Mouse (Mus musculus): ENCODE data around the gene Mybpc3. TPM values are rescaled to one million over a fixed set of nuclear protein-coding genes. Genes with fewer than 3 reads are reported as not detected.
A peak's percentile ranks its signal among the peaks of the same experiment; 100 is the strongest.

The Mybpc3 gene
- polyA plus RNA-seq (2014; fragmentation: Nextera tagmentation; extraction: Ambion mirVana): 1.2 and 5.0 TPM in 2 replicates

DNA sequence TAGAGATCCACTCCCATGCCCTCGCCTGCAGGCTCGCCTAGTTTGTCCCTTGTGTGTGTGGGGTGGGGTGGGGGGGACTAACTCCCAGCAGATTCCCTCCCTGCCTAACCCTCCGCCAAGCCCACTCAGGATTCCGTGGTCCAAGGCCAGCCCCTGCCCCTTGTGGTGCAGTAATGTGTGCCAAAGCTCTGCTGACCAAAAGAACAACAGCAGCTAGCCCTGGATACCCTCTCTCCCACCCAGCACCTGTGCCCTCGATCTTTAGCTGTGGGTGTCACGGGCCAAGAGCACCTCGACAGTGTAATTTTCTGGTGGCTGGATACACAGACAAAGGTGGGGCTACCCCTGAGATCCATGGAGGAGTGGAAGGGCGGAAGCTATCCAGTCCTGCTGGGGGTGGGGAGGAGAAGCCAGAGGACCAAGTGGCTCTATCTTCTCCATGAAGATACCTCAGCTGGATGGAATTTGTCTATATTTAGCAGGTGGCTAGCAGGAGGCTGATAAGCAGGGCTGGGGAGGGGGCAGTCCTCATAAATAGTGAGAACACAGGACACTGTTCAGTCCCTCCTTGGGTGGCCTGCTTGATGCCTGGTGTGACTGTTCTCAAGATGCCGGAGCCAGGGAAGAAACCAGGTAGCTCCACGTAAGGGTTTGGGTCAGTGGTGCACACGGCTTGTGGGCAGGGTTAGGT lies at the start of gene Mybpc3:
Gene Mybpc3 (plus strand): TSS at position 560 of the 691 bp plus-strand sequence.
- WGBS: 74% methylated on average over 11 of the region's 11 CpGs
- Histone ChIP-seq H3K9me3 (ENCODE audit: control insufficient read depth, low read length) (no peaks in the 10 kb centered on the region), H3K4me2 (no peak within 1 kb of the TSS), H3K4me1 (replicated peaks; ENCODE audit: control insufficient read depth, insufficient read depth, low read length) (peaks cover 19% of the 10 kb centered on the region), H3K4me3 (ENCODE audit: low read depth, low read length) (no peak within 1 kb of the TSS), H3K9ac (ENCODE audit: low read depth, low read length) (no peak within 1 kb of the TSS), H3K27ac (ENCODE audit: low read depth, low read length) (no peak within 1 kb of the TSS), H3K36me3 (ENCODE audit: control insufficient read depth, insufficient read depth, low read length) (no peaks in the 10 kb centered on the region), H3K27me3 (replicated peaks; ENCODE audit: control insufficient read depth, insufficient read depth, low read length) (no peaks in the 10 kb centered on the region)
- ATAC-seq (replicated peaks; ENCODE audit: low FRiP score) (no peak), DNase-seq (ENCODE audit: low spot score) (no peak)

DNA sequence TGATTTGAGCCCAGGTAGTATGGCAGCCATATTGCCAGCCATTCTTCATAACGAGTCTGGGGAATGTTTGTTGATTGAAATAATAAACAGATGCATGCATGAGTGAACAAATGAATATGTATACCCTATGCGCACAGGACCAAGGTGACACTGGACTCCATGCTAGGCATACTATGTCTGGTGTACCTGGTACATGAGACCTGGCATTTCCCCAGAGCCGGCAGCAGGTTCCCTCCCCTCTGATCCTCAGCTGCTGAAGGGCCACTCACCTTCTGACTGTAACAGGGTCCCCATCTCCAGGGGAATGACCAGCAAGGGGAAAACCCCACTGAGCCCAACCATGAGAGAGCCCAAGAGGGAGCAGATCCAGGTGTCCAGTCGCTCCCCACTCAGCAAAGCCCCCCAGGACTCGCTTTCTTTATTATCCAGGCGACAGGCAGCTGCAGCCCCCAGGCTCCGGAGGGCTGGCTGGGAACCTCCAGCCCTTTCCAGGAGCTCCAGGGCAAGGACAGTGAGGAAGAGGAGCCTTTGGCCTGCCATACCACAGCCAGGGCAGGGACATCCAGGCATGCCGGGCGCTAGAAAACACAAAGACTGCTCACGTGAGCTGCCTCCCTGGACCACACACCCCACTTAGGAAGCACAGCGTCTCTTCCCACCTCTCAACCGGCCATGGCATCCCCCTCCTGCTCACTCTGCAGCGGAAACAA lies 49.6 kb upstream of the Mybpc3 start:
- H3K4me1 ChIP-seq (replicated peaks; ENCODE audit: control insufficient read depth, insufficient read depth, low read length): peaks cover 14% of the 10 kb centered on the region
- H3K27ac ChIP-seq (ENCODE audit: low read depth, low read length): no peak overlapping the region
- DNase-seq (ENCODE audit: low spot score): no peak
- no peaks in the 10 kb centered on the region for H3K9me3 ChIP-seq (ENCODE audit: control insufficient read depth, low read length)
- no peak overlapping the region for H3K9ac ChIP-seq (ENCODE audit: low read depth, low read length)
- WGBS: 68% methylated on average over 13 of the region's 13 CpGs
- H3K27me3 ChIP-seq (replicated peaks; ENCODE audit: control insufficient read depth, insufficient read depth, low read length): no peaks in the 10 kb centered on the region
- no peak overlapping the region; the same call in 1 of the 2 replicates for H3K4me3 ChIP-seq (ENCODE audit: low read depth, low read length)
- peak overlapping the region; percentile 81 for H3K4me2 ChIP-seq
- H3K36me3 ChIP-seq (ENCODE audit: control insufficient read depth, insufficient read depth, low read length): peaks cover 4% of the 10 kb centered on the region
- no peak for ATAC-seq (replicated peaks; ENCODE audit: low FRiP score)

DNA sequence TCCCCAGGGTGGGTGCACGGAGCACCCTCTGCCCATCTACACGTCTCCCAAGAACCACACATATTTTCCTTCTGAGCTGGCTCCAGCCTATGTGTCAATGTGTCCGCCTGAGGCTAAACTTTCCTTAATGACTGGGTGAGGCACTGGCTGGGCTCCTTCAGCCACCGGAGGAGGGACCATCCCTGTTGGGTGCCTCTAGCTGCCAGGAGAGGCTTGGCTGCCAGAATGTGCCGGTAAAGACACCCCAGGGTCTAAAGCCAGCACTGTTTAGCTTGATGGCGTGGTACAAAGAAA lies 49.1 kb upstream of the Mybpc3 start:
- WGBS: 66% methylated on average over 6 of the region's 6 CpGs
- H3K27ac ChIP-seq (ENCODE audit: low read depth, low read length): no peak overlapping the region
- DNase-seq (ENCODE audit: low spot score): no peak

DNA sequence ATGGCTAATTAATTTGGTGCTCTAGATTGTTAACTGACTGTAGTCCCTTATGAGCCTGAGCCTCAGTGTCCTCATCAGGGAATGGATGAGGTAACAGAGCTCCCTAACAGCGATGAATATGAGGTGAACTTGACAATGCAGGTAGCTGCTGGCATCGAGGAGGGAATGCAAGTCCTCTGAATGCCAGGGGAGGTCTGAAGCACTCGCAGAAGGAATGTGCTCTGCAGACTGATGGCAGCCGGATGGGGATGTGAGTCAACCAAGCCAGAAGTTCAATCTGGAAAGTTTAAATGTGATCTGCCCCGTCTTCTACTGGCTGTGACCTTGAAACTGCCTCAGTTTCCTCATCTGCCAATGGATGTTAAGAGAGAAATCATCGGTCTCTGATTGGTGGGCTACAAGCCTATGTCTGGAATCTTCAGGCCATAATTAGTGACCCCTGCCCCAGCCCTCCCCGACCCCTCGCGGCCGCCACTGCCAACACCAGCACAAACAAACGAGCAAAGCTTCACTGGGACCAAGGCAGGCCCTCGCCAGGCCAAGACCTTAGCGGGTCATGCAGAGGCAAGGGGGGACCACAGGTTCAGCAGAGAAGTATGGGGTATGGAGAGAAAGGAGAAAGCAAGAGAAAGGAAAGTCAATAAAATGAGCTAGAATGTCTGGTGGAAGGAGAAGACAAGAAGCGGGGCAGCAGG lies 48.5 kb upstream of the Mybpc3 start:
- peaks cover 14% of the 10 kb centered on the region for H3K4me1 ChIP-seq (replicated peaks; ENCODE audit: control insufficient read depth, insufficient read depth, low read length)
- H3K4me2 ChIP-seq: peak overlapping the region; percentile 81
- DNase-seq (ENCODE audit: low spot score) (no peak), ATAC-seq (replicated peaks; ENCODE audit: low FRiP score) (peak; percentile 4; the same call in 1 of the 2 replicates)
- H3K27ac ChIP-seq (ENCODE audit: low read depth, low read length): peak overlapping the region; percentile 80; the same call in 1 of the 2 replicates
- WGBS: 10% methylated on average over 14 of the region's 14 CpGs
- no peaks in the 10 kb centered on the region for H3K9me3 ChIP-seq (ENCODE audit: control insufficient read depth, low read length)
- H3K4me3 ChIP-seq (ENCODE audit: low read depth, low read length): peak overlapping the region; percentile 60
- H3K36me3 ChIP-seq (ENCODE audit: control insufficient read depth, insufficient read depth, low read length): no peaks in the 10 kb centered on the region
- H3K27me3 ChIP-seq (replicated peaks; ENCODE audit: control insufficient read depth, insufficient read depth, low read length): no peaks in the 10 kb centered on the region
- H3K9ac ChIP-seq (ENCODE audit: low read depth, low read length): peak overlapping the region; percentile 79

More for the DNA sequence above, 49.1 kb upstream of the Mybpc3 start:
- no peaks in the 10 kb centered on the region for H3K27me3 ChIP-seq (replicated peaks; ENCODE audit: control insufficient read depth, insufficient read depth, low read length)
- no peak for ATAC-seq (replicated peaks; ENCODE audit: low FRiP score)
- H3K36me3 ChIP-seq (ENCODE audit: control insufficient read depth, insufficient read depth, low read length): peaks cover 4% of the 10 kb centered on the region; the same call in 1 of the 2 replicates
- H3K4me2 ChIP-seq: peak overlapping the region; percentile 81
- H3K9me3 ChIP-seq (ENCODE audit: control insufficient read depth, low read length): no peaks in the 10 kb centered on the region
- no peak overlapping the region for H3K9ac ChIP-seq (ENCODE audit: low read depth, low read length)
- H3K4me1 ChIP-seq (replicated peaks; ENCODE audit: control insufficient read depth, insufficient read depth, low read length): peaks cover 14% of the 10 kb centered on the region
- peak overlapping the region; percentile 60; the same call in 1 of the 2 replicates for H3K4me3 ChIP-seq (ENCODE audit: low read depth, low read length)

DNA sequence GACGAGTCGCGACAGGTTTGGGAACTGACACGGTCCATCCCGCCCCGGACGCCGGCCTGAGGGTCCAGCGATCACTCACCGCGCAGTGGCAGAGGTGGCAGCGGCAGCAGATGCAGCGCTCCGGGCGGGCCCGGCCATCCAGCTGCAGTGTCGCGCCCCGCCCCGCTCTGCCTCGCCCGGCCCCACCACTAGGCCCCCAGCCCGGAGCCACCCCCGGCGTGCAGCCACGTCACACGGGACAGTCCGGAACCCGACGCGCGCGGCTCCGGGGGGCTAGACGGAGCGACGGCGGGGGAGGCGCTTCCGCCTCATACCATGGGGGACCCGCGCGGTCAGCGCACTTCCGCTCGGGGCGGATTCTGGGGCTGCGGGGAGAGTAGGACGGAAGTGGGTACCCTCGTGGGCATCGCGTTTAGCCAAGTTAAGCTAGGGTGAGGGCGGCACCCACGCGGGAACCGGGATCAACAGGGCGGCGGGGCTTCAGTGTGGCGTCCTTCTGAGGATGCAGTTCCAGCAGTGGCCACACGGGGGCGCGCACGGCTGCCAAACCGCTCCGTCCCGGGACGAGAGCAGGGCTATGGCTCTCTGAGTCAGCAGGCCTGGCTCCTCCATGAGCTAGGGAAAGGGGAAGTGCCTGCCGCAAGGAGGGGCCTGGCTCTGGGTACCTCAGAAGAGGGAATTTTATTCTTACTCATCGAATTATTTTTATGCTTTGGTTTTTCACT lies 47.7 kb upstream of the Mybpc3 start, which contains the start of gene Slc39a13:
Gene Slc39a13 (minus strand): TSS at position 342 of the 725 bp plus-strand sequence.
- no peaks in the 10 kb centered on the region for H3K9me3 ChIP-seq (ENCODE audit: control insufficient read depth, low read length)
- peak within 1 kb of the TSS; percentile 79 for H3K9ac ChIP-seq (ENCODE audit: low read depth, low read length)
- no peaks in the 10 kb centered on the region for H3K27me3 ChIP-seq (replicated peaks; ENCODE audit: control insufficient read depth, insufficient read depth, low read length)
- H3K4me3 ChIP-seq (ENCODE audit: low read depth, low read length): peak within 1 kb of the TSS; percentile 60
- peak within 1 kb of the TSS; percentile 80 for H3K27ac ChIP-seq (ENCODE audit: low read depth, low read length)
- no peaks in the 10 kb centered on the region for H3K36me3 ChIP-seq (ENCODE audit: control insufficient read depth, insufficient read depth, low read length)
- peak; percentile 96 for ATAC-seq (replicated peaks; ENCODE audit: low FRiP score)
- peak; percentile 99 for DNase-seq (ENCODE audit: low spot score)
- H3K4me2 ChIP-seq: peak within 1 kb of the TSS; percentile 81
- H3K4me1 ChIP-seq (replicated peaks; ENCODE audit: control insufficient read depth, insufficient read depth, low read length): peaks cover 14% of the 10 kb centered on the region
- under 1% methylated on average over 67 of the region's 69 CpGs for WGBS

DNA sequence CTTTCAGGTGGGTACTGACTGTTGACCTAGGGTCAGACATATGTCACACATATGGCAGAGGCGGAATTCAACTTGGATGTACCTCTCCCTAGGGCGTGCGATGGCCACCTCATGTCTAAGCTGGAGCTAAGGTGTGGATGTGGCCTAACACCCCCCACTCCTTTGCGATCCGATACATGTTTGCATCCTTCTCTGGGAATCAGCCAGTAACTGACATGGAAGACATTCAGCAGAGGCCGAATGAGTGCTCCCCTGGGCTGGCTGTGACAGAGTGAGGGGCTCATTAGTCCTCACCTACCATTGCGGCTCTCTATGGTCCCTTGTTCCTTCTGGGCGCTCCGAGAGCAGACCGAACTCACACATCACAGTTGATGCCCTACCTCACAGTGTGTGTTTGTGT lies 46.9 kb upstream of the Mybpc3 start:
- no peak for ATAC-seq (replicated peaks; ENCODE audit: low FRiP score)

GRCm38 (mm10) chr2:91072092-91072491 lies 45.9 kb upstream of the Mybpc3 start:
- Histone ChIP-seq H3K36me3 (ENCODE audit: control insufficient read depth, insufficient read depth, low read length) (no peaks in the 10 kb centered on the region), H3K9ac (ENCODE audit: low read depth, low read length) (no peak overlapping the region), H3K27me3 (replicated peaks; ENCODE audit: control insufficient read depth, insufficient read depth, low read length) (no peaks in the 10 kb centered on the region), H3K27ac (ENCODE audit: low read depth, low read length) (no peak overlapping the region), H3K4me2 (no peak overlapping the region), H3K9me3 (ENCODE audit: control insufficient read depth, low read length) (no peaks in the 10 kb centered on the region), H3K4me3 (ENCODE audit: low read depth, low read length) (no peak overlapping the region), H3K4me1 (replicated peaks; ENCODE audit: control insufficient read depth, insufficient read depth, low read length) (peaks cover 14% of the 10 kb centered on the region)
- no peak for ATAC-seq (replicated peaks; ENCODE audit: low FRiP score)
- DNase-seq (ENCODE audit: low spot score): no peak
- WGBS: 40% methylated on average over 1 of the region's 1 CpGs

More for the DNA sequence above, 46.9 kb upstream of the Mybpc3 start:
- Histone ChIP-seq H3K9ac (ENCODE audit: low read depth, low read length) (peak overlapping the region; percentile 79), H3K27me3 (replicated peaks; ENCODE audit: control insufficient read depth, insufficient read depth, low read length) (no peaks in the 10 kb centered on the region), H3K4me3 (ENCODE audit: low read depth, low read length) (peak overlapping the region; percentile 60), H3K36me3 (ENCODE audit: control insufficient read depth, insufficient read depth, low read length) (no peaks in the 10 kb centered on the region), H3K9me3 (ENCODE audit: control insufficient read depth, low read length) (no peaks in the 10 kb centered on the region), H3K27ac (ENCODE audit: low read depth, low read length) (peak overlapping the region; percentile 80), H3K4me2 (peak overlapping the region; percentile 81), H3K4me1 (replicated peaks; ENCODE audit: control insufficient read depth, insufficient read depth, low read length) (peaks cover 14% of the 10 kb centered on the region)
- DNase-seq (ENCODE audit: low spot score): no peak
- WGBS: 84% methylated on average over 10 of the region's 10 CpGs

DNA sequence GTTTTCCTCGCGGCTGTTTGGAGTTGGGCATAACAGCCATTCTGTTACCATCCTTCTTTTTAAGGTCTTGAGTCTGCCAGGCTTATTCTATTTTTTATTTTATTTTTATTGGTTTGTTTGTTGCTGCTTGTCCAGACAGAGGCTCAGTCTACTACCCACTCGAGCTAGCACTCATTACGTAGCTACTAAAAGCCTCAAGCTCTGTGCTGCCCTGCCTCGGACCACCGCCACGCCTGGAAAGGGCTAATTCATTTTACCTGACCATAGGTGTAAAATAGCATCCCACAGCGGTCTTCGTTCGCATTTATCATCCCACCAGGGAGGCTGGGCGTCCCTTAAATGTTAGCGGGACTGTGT lies 40.0 kb upstream of the Mybpc3 start:
- Histone ChIP-seq H3K4me1 (replicated peaks; ENCODE audit: control insufficient read depth, insufficient read depth, low read length) (peaks cover 11% of the 10 kb centered on the region), H3K9ac (ENCODE audit: low read depth, low read length) (peak overlapping the region; percentile 61), H3K27ac (ENCODE audit: low read depth, low read length) (no peak overlapping the region), H3K36me3 (ENCODE audit: control insufficient read depth, insufficient read depth, low read length) (no peaks in the 10 kb centered on the region), H3K27me3 (replicated peaks; ENCODE audit: control insufficient read depth, insufficient read depth, low read length) (no peaks in the 10 kb centered on the region), H3K4me2 (peak overlapping the region; percentile 91), H3K4me3 (ENCODE audit: low read depth, low read length) (peak overlapping the region; percentile 59), H3K9me3 (ENCODE audit: control insufficient read depth, low read length) (no peaks in the 10 kb centered on the region)
- 35% methylated on average over 12 of the region's 12 CpGs for WGBS
- DNase-seq (ENCODE audit: low spot score): no peak
- no peak for ATAC-seq (replicated peaks; ENCODE audit: low FRiP score)

All from liver, embryonic 11.5 days (tissue).